Mouse (Mus musculus) liver, embryonic 13.5 days (tissue): ENCODE measurements around the gene Gm884. TPM values are rescaled to one million over a fixed set of nuclear protein-coding genes. Genes with fewer than 3 reads are reported as not detected.
"Not testable (repeated sequence)": the region's sequence is repeated elsewhere in the genome, so short reads cannot be mapped to it uniquely, and the experiment has no call there.

ENCODE experiments used
- ATAC-seq: fragments of 200-750 bp; cut with Nextera tagmentation; 2 replicates; pipeline ENCODE4 v1.8.0; 2017; ENCODE audit warnings: low read depth, mild to moderate bottlenecking, moderate number of reproducible peaks, moderate library complexity
- DNase-seq: peaks from one replicate; pipeline ENCODE4 v3.0.0; 2022
- H3K27ac ChIP-seq: fragments of 300-500 bp; sonication (generic); 2 replicates; pipeline ENCODE4 v1.5.1; 2015; ENCODE audit warnings: moderate library complexity, mild to moderate bottlenecking, inconsistent platforms
- H3K27me3 ChIP-seq: fragments of 300-500 bp; sonication (generic); 2 replicates; pipeline ENCODE4 v1.6.1; 2015; ENCODE audit warnings: mild to moderate bottlenecking, inconsistent platforms
- H3K36me3 ChIP-seq: fragments of 300-500 bp; sonication (generic); 2 replicates; pipeline ENCODE4 v1.6.1; 2015; ENCODE audit warnings: mild to moderate bottlenecking, inconsistent platforms
- H3K4me1 ChIP-seq: fragments of 300-500 bp; sonication (generic); replicated peaks from 2 replicates; pipeline ENCODE4 v1.6.1; 2015; ENCODE audit warnings: inconsistent platforms
- H3K4me2 ChIP-seq: fragments of 300-500 bp; sonication (generic); 2 replicates; pipeline ENCODE4 v1.6.1; 2015; ENCODE audit warnings: inconsistent platforms, mild to moderate bottlenecking, moderate library complexity
- H3K4me3 ChIP-seq: fragments of 300-500 bp; sonication (generic); replicated peaks from 2 replicates; pipeline ENCODE4 v1.5.1; 2015; ENCODE audit warnings: mild to moderate bottlenecking, inconsistent platforms
- H3K9ac ChIP-seq: fragments of 300-500 bp; sonication (generic); 2 replicates; pipeline ENCODE4 v1.6.1; 2015; ENCODE audit warnings: mild to moderate bottlenecking, inconsistent platforms
- H3K9me3 ChIP-seq: fragments of 300-500 bp; sonication (generic); replicated peaks from 2 replicates; pipeline ENCODE4 v1.6.1; 2016; ENCODE audit warnings: inconsistent platforms
- WGBS: fragments of 180-500 bp; shearing (Covaris S2); methylation state at CpG from one replicate; pipeline ENCODE4 v1.1.7; 2015; ENCODE audit not compliant: insufficient replicate concordance; 5-methylcytosine and 5-hydroxymethylcytosine counted together
- polyA plus RNA-seq: library from polyadenylated mRNA; unstranded; fragments of >200 nt; fragmentation: Nextera tagmentation; extraction: Ambion mirVana; gene quantifications from 2 replicates; pipeline ENCODE4 v1.2.1, GENCODE M21; 2015

Gm884 gene
- polyA plus RNA-seq, 1 experiment from 2014 or later, result not detected

GRCm38 (mm10) chr11:103634806-103635205 lies 13.9 kb upstream of the Gm884 start:
- ATAC-seq (no peak), DNase-seq (no peak)
- Histone ChIP-seq H3K27me3 (peaks cover 8% of the 10 kb centered on the region), H3K9ac (no peak overlapping the region), H3K36me3 (no peaks in the 10 kb centered on the region), H3K9me3 (no peaks in the 10 kb centered on the region), H3K4me1 (no peaks in the 10 kb centered on the region), H3K4me3 (no peak overlapping the region), H3K27ac (no peak overlapping the region), H3K4me2 (no peak overlapping the region)
- 69% methylated on average over 7 of the region's 7 CpGs for WGBS

- WGBS, result 69% methylated on average over 23 of the region's 23 CpGs
- no peak for ATAC-seq
These were observed 6.5 kb upstream of the Gm884 start for GRCm38 (mm10) chr11:103627453-103627852.

GRCm38 (mm10) chr11:103610772-103611171 lies 10.2 kb downstream of the Gm884 start:
- WGBS, result 72% methylated on average over 2 of the region's 2 CpGs
- Histone ChIP-seq H3K4me2 (no peak overlapping the region), H3K27ac (no peak overlapping the region), H3K27me3 (no peaks in the 10 kb centered on the region), H3K36me3 (no peaks in the 10 kb centered on the region), H3K9me3 (no peaks in the 10 kb centered on the region), H3K4me1 (no peaks in the 10 kb centered on the region), H3K4me3 (no peak overlapping the region), H3K9ac (no peak overlapping the region)
- DNase-seq (no peak), ATAC-seq (no peak)

More at GRCm38 (mm10) chr11:103627453-103627852, 6.5 kb upstream of the Gm884 start:
- no peak overlapping the region for H3K4me3 ChIP-seq
- H3K4me1 ChIP-seq, result no peaks in the 10 kb centered on the region
- H3K4me2 ChIP-seq, result no peak overlapping the region
- no peak overlapping the region for H3K27ac ChIP-seq
- H3K36me3 ChIP-seq, result no peaks in the 10 kb centered on the region
- no peak overlapping the region for H3K9ac ChIP-seq
- H3K27me3 ChIP-seq, result no peaks in the 10 kb centered on the region
- no peaks in the 10 kb centered on the region for H3K9me3 ChIP-seq
- DNase-seq, result no peak

GRCm38 (mm10) chr11:103606611-103607010 lies 14.3 kb downstream of the Gm884 start:
- Histone ChIP-seq H3K4me2 (no peak overlapping the region), H3K27me3 (no peaks in the 10 kb centered on the region)

GRCm38 (mm10) chr11:103578339-103578738 lies 42.6 kb downstream of the Gm884 start:
- Histone ChIP-seq H3K4me2 (no peak overlapping the region), H3K36me3 (no peaks in the 10 kb centered on the region), H3K4me3 (no peak overlapping the region), H3K4me1 (no peaks in the 10 kb centered on the region), H3K9me3 (peaks cover 8% of the 10 kb centered on the region; the same call in 1 of the 2 replicates), H3K27me3 (no peaks in the 10 kb centered on the region), H3K9ac (no peak overlapping the region), H3K27ac (no peak overlapping the region)
- WGBS, result 75% methylated on average over 11 of the region's 11 CpGs
- ATAC-seq (no peak), DNase-seq (no peak)

More at GRCm38 (mm10) chr11:103606611-103607010, 14.3 kb downstream of the Gm884 start:
- H3K36me3 ChIP-seq, result no peaks in the 10 kb centered on the region
- ATAC-seq (no peak), DNase-seq (no peak)
- no peak overlapping the region for H3K9ac ChIP-seq
- H3K4me3 ChIP-seq, result no peak overlapping the region
- H3K27ac ChIP-seq, result no peak overlapping the region
- H3K4me1 ChIP-seq, result no peaks in the 10 kb centered on the region
- H3K9me3 ChIP-seq, result no peaks in the 10 kb centered on the region
- 18% methylated on average over 5 of the region's 5 CpGs for WGBS

- H3K4me2 ChIP-seq, result no peak overlapping the region
- H3K36me3 ChIP-seq, result no peaks in the 10 kb centered on the region
- no peak overlapping the region for H3K4me3 ChIP-seq
- ATAC-seq (no peak), DNase-seq (no peak)
- no peak overlapping the region for H3K9ac ChIP-seq
- no peaks in the 10 kb centered on the region for H3K27me3 ChIP-seq
- no peaks in the 10 kb centered on the region for H3K4me1 ChIP-seq
- no peak overlapping the region for H3K27ac ChIP-seq
- WGBS, result 48% methylated on average over 2 of the region's 2 CpGs
- H3K9me3 ChIP-seq, result no peaks in the 10 kb centered on the region
These were observed 64.9 kb downstream of the Gm884 start for GRCm38 (mm10) chr11:103556021-103556420.

- H3K9me3 ChIP-seq, H3K27ac ChIP-seq, H3K9ac ChIP-seq, H3K27me3 ChIP-seq, H3K4me1 ChIP-seq, H3K4me3 ChIP-seq, H3K36me3 ChIP-seq, ATAC-seq, DNase-seq, H3K4me2 ChIP-seq: not testable (repeated sequence)
- 27% methylated on average over 1 of the region's 1 CpGs for WGBS
These were observed 86.0 kb downstream of the Gm884 start for GRCm38 (mm10) chr11:103534973-103535372.

- Histone ChIP-seq H3K27ac (no peak overlapping the region), H3K9me3 (no peaks in the 10 kb centered on the region), H3K4me2 (no peak overlapping the region), H3K4me3 (no peak overlapping the region), H3K9ac (no peak overlapping the region), H3K4me1 (no peaks in the 10 kb centered on the region), H3K36me3 (no peaks in the 10 kb centered on the region), H3K27me3 (no peaks in the 10 kb centered on the region)
- WGBS, result 63% methylated on average over 2 of the region's 2 CpGs
- DNase-seq, result no peak
- ATAC-seq, result no peak
These were observed 108.8 kb downstream of the Gm884 start for GRCm38 (mm10) chr11:103512111-103512510.

- DNase-seq (no peak), ATAC-seq (no peak)
- 72% methylated on average over 12 of the region's 12 CpGs for WGBS
- Histone ChIP-seq H3K4me2 (no peak within 1 kb of the TSS), H3K27me3 (no peaks in the 10 kb centered on the region), H3K27ac (no peak within 1 kb of the TSS), H3K36me3 (no peaks in the 10 kb centered on the region), H3K4me3 (no peak within 1 kb of the TSS), H3K9ac (no peak within 1 kb of the TSS), H3K4me1 (no peaks in the 10 kb centered on the region), H3K9me3 (no peaks in the 10 kb centered on the region)
These were observed 116.4 kb downstream of the Gm884 start, which contains the start of gene Lrrc37a for GRCm38 (mm10) chr11:103504497-103504896. Gene Lrrc37a (minus strand): TSS chr11:103504597.

Other genes with a start within 250 kb of the Gm884 start
- 2.8 and 3.8 TPM in 2 replicates for gene Plekhm1, start 208.5 kb downstream of the Gm884 start, polyA plus RNA-seq
- not detected in 2 replicates for gene Lrrc37a, start 116.5 kb downstream of the Gm884 start, polyA plus RNA-seq
- gene Lyzl6, start 17.8 kb upstream of the Gm884 start, polyA plus RNA-seq, result not detected in 2 replicates
- not detected in 2 replicates for gene Rprml, start 28.4 kb upstream of the Gm884 start, polyA plus RNA-seq
- gene Gosr2, start 76.8 kb upstream of the Gm884 start, polyA plus RNA-seq, result 43.2 and 51.4 TPM in 2 replicates
- gene Wnt9b, start 128.7 kb upstream of the Gm884 start, polyA plus RNA-seq, result 0.02 TPM in 1 of 2 replicates, not detected in the other
- gene Wnt3, start 153.0 kb upstream of the Gm884 start, polyA plus RNA-seq, result 0.05 and 0.10 TPM in 2 replicates